Mouse (Mus musculus): ENCODE results near the gene Scn5a. TPM values are rescaled to one million over a fixed set of nuclear protein-coding genes. Genes with fewer than 3 reads are reported as not detected.

The Scn5a gene
- polyA plus RNA-seq, 1 experiment = 9.8 TPM

- WGBS = 73% methylated on average over 12 of the region's 12 CpGs
- no peak for DNase-seq
- TF ChIP-seq POLR2A (IDR thresholded peaks at IDR 0.05; ENCODE audit: borderline replicate concordance, extremely low read depth, low read depth, low read length) = no peak
- TF ChIP-seq CTCF (IDR thresholded peaks at IDR 0.05; ENCODE audit: insufficient read depth, low read length) = no peak
Observed at GRCm38 (mm10) chr9:119547528-119547927, 31.3 kb downstream of the Scn5a start.

GRCm38 (mm10) chr9:119547128-119547527, 31.7 kb downstream of the Scn5a start:
- Histone ChIP-seq H3K4me3 (replicated peaks; ENCODE audit: extremely low read depth, low read depth, low read length) (no peak overlapping the region), H3K4me1 (ENCODE audit: control insufficient read depth, insufficient read depth, low read length) (no peaks in the 10 kb centered on the region)
- TF ChIP-seq POLR2A (IDR thresholded peaks at IDR 0.05; ENCODE audit: borderline replicate concordance, extremely low read depth, low read depth, low read length) (no peak), CTCF (IDR thresholded peaks at IDR 0.05; ENCODE audit: insufficient read depth, low read length) (no peak)
- no peak for DNase-seq
- WGBS = 85% methylated on average over 8 of the region's 8 CpGs

More at GRCm38 (mm10) chr9:119547528-119547927, 31.3 kb downstream of the Scn5a start:
- no peaks in the 10 kb centered on the region for H3K4me1 ChIP-seq (ENCODE audit: control insufficient read depth, insufficient read depth, low read length)
- no peak overlapping the region for H3K4me3 ChIP-seq (replicated peaks; ENCODE audit: extremely low read depth, low read depth, low read length)

DNA sequence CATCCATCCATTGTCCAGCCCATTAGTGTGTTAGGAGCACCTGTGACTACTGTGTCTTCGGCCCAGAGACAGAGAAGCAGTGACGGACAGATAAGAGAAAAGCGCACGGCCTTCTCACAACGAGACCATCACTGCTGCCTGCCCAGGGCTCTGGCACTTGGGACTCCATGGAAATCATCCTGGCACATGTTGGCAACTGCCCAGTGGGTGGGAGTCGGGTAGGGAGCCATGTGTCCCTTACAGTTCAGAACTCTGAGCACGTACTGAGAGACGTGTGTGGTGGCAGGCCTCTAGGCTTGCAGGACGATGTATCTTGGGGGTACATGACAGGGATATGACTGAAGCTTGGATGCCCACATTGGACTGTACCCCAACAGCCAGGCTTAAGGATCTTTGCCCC, 38.1 kb downstream of the Scn5a start:
- Histone ChIP-seq H3K4me3 (replicated peaks; ENCODE audit: extremely low read depth, low read depth, low read length) (no peak overlapping the region), H3K4me1 (ENCODE audit: control insufficient read depth, insufficient read depth, low read length) (no peaks in the 10 kb centered on the region)
- WGBS = 88% methylated on average over 9 of the region's 9 CpGs
- TF ChIP-seq POLR2A (IDR thresholded peaks at IDR 0.05; ENCODE audit: borderline replicate concordance, extremely low read depth, low read depth, low read length) = no peak
- no peak for TF ChIP-seq CTCF (IDR thresholded peaks at IDR 0.05; ENCODE audit: insufficient read depth, low read length)
- no peak for DNase-seq

GRCm38 (mm10) chr9:119537823-119538222, 41.0 kb downstream of the Scn5a start:
- WGBS = 49% methylated on average over 4 of the region's 4 CpGs
- no peak overlapping the region for H3K4me3 ChIP-seq (replicated peaks; ENCODE audit: extremely low read depth, low read depth, low read length)
- no peaks in the 10 kb centered on the region for H3K4me1 ChIP-seq (ENCODE audit: control insufficient read depth, insufficient read depth, low read length)
- TF ChIP-seq CTCF (IDR thresholded peaks at IDR 0.05; ENCODE audit: insufficient read depth, low read length) (no peak), POLR2A (IDR thresholded peaks at IDR 0.05; ENCODE audit: borderline replicate concordance, extremely low read depth, low read depth, low read length) (no peak)
- DNase-seq = no peak

DNA sequence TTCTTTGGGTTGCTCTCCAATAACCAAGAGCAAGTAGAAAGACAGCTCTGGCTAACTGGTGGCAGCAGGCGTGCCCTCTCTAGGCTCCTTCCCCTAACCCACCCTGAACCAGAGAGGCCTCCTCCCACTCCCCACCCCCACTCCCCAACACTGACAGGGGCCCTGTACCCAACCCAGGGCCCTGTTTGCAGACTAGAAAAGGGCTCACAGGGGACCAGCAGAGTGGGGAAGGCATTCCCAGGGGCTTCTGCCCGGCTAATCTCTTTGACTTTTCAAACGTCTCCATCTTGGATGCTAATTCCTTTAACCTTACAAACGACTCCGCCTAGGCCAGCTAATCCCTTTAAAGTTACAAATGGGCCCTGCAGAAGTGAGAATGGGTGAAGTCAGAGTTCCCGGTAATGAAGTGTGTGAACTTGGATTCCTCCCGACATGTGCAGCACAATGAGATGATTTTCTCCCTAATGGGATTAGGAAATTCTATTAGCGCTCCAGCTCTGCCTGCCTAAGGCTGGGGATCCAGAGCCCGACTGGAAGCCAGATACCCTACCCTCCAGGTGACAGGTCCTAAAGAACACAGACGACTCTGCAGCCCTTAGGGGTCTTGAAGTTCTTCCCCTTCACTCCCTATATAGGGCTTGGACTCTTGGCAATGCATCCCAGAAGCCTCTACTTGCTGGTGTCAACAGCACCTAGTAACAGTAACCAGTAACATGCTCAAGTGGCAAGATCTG, 47.0 kb downstream of the Scn5a start:
- no peak for TF ChIP-seq CTCF (IDR thresholded peaks at IDR 0.05; ENCODE audit: insufficient read depth, low read length)
- TF ChIP-seq POLR2A (IDR thresholded peaks at IDR 0.05; ENCODE audit: borderline replicate concordance, extremely low read depth, low read depth, low read length) = no peak
- H3K4me1 ChIP-seq (ENCODE audit: control insufficient read depth, insufficient read depth, low read length) = no peaks in the 10 kb centered on the region
- no peak for DNase-seq
- 28% methylated on average over 10 of the region's 10 CpGs for WGBS
- H3K4me3 ChIP-seq (replicated peaks; ENCODE audit: extremely low read depth, low read depth, low read length) = no peak overlapping the region

DNA sequence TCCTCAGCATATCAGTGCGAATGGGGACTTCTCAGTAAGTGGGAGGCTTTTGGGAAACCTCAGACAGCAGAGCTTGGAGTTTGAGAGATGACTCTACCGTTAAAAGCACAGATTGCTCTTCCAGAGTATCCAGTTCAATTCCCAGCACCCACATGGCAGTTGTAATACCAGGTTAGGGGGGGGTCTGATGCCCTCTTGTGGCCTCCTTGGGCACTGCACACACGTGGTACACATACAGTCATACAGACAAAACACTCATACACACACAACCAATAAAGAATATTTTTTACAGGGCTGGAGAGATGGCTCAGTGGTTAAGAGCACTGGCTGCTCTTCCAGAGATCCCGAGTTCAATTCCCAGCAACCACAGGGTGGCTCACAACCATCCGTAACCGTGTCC, 54.3 kb downstream of the Scn5a start:
- no peak for DNase-seq
- WGBS = 90% methylated on average over 6 of the region's 6 CpGs
- TF ChIP-seq POLR2A (IDR thresholded peaks at IDR 0.05; ENCODE audit: borderline replicate concordance, extremely low read depth, low read depth, low read length) (no peak), CTCF (IDR thresholded peaks at IDR 0.05; ENCODE audit: insufficient read depth, low read length) (no peak)
- Histone ChIP-seq H3K4me1 (ENCODE audit: control insufficient read depth, insufficient read depth, low read length) (no peaks in the 10 kb centered on the region), H3K4me3 (replicated peaks; ENCODE audit: extremely low read depth, low read depth, low read length) (no peak overlapping the region)

- DNase-seq = no peak
- WGBS = 65% methylated on average over 8 of the region's 8 CpGs
- TF ChIP-seq POLR2A (IDR thresholded peaks at IDR 0.05; ENCODE audit: borderline replicate concordance, extremely low read depth, low read depth, low read length) = no peak
- TF ChIP-seq CTCF (IDR thresholded peaks at IDR 0.05; ENCODE audit: insufficient read depth, low read length) = no peak
Observed at GRCm38 (mm10) chr9:119523301-119523700, 55.5 kb downstream of the Scn5a start.

GRCm38 (mm10) chr9:119519116-119519515, 59.7 kb downstream of the Scn5a start:
- 56% methylated on average over 23 of the region's 23 CpGs for WGBS
- TF ChIP-seq CTCF (IDR thresholded peaks at IDR 0.05; ENCODE audit: insufficient read depth, low read length) (no peak), POLR2A (IDR thresholded peaks at IDR 0.05; ENCODE audit: borderline replicate concordance, extremely low read depth, low read depth, low read length) (no peak)
- no peak for DNase-seq
- no peak overlapping the region for H3K4me3 ChIP-seq (replicated peaks; ENCODE audit: extremely low read depth, low read depth, low read length)
- H3K4me1 ChIP-seq (ENCODE audit: control insufficient read depth, insufficient read depth, low read length) = no peaks in the 10 kb centered on the region

More at GRCm38 (mm10) chr9:119523301-119523700, 55.5 kb downstream of the Scn5a start:
- Histone ChIP-seq H3K4me3 (replicated peaks; ENCODE audit: extremely low read depth, low read depth, low read length) (no peak overlapping the region), H3K4me1 (ENCODE audit: control insufficient read depth, insufficient read depth, low read length) (no peaks in the 10 kb centered on the region)

DNA sequence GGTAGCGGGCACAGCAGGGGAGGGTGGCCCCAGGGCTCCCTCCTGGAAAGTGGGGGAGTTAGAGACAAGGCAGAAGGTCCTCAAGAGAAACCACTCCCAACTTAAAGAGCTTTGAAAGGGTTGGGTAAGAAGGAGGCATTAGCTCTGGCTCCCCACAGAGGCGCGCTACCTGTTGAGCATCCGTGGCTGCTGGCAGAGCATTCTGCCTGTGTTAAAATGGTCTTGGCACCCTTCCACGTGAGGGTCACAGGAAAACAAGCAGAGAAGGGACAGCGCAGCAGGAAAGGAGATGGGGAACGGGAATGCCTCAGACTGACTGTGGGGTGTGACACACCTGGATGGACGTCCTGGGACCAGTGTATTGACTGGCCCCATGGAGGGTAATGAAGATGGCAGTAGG, 60.6 kb downstream of the Scn5a start:
- 72% methylated on average over 8 of the region's 8 CpGs for WGBS
- no peak for DNase-seq
- TF ChIP-seq POLR2A (IDR thresholded peaks at IDR 0.05; ENCODE audit: borderline replicate concordance, extremely low read depth, low read depth, low read length) = no peak
- no peak for TF ChIP-seq CTCF (IDR thresholded peaks at IDR 0.05; ENCODE audit: insufficient read depth, low read length)
- Histone ChIP-seq H3K4me3 (replicated peaks; ENCODE audit: extremely low read depth, low read depth, low read length) (no peak overlapping the region), H3K4me1 (ENCODE audit: control insufficient read depth, insufficient read depth, low read length) (no peaks in the 10 kb centered on the region)

DNA sequence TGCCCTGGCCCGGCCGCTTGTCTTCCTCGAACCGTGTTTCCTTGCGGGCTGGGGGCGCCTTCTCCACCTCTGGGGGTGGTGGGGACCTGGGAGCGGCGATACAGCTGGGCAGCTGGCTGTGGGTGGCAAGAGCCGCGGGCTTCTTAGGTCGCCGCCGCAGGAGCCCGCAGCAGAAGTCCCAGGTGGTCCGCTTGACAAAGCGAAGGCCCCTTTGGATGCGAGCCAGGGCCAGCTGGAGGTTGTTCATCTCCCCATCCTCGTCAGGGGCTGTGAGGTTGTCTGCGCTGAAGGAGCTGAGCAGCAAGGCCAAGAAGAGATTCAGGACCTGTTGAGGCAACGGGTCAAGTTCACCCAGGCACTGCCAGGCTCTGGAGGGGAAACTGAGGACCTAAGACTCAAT, 61.3 kb downstream of the Scn5a start:
- DNase-seq = no peak
- no peak overlapping the region for H3K4me3 ChIP-seq (replicated peaks; ENCODE audit: extremely low read depth, low read depth, low read length)
- WGBS = 46% methylated on average over 20 of the region's 20 CpGs

More for the DNA sequence above, 61.3 kb downstream of the Scn5a start:
- H3K4me1 ChIP-seq (ENCODE audit: control insufficient read depth, insufficient read depth, low read length) = no peaks in the 10 kb centered on the region
- TF ChIP-seq CTCF (IDR thresholded peaks at IDR 0.05; ENCODE audit: insufficient read depth, low read length) (no peak), POLR2A (IDR thresholded peaks at IDR 0.05; ENCODE audit: borderline replicate concordance, extremely low read depth, low read depth, low read length) (no peak)
